Mouse (Mus musculus): ENCODE results near the gene Hoxa3. TPM values are rescaled to one million over a fixed set of nuclear protein-coding genes. Genes with fewer than 3 reads are reported as not detected.

Gene Hoxa3
- polyA plus RNA-seq, 1 experiment, result 3.7 TPM

DNA sequence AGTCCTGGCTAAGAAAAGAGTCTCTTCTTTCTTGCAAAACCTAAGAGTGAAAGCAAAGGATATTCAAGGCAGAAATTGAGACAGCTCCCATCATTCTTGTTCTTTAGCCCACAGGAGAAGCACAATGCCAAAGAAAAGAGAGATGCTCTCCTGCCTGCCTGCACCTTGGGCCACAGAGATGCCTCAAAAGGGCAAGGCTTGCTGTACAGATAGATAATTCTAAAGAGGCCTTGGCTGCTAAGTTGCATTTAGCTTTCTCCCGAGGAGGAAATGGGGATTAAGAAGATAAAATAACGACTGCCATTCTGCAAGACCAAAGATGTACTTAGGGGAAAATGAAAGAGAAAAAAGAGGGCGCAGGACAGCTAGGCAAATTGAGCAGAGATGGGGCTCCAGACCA is 33.8 kb upstream of the Hoxa3 start:
- DNase-seq (ENCODE audit: low spot score), result peak; percentile 23

DNA sequence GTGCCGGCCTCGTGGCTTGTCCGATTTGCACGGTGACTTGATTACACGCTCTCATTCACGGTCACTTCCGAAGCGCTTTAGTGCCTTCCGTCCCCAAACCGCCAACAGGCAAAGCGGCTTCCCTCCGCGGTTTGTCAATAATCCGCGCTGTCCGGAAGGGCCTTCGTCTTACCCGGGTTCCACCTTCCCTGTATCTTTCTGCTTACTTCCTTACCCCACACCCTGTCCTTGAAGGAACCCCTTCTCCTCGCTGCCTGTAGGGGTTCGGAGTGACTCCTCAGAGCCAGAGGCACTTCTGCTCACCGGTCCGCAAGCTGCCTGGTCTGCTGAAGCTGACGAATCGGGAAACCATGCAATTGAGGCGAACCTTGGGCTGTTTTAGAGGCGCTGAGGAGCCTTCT is 33.3 kb upstream of the Hoxa3 start:
- peak; percentile 56 for DNase-seq (ENCODE audit: low spot score)

- DNase-seq (ENCODE audit: low spot score), result peak; percentile 65
Observed at GRCm38 (mm10) chr6:52245757-52246142, 32.6 kb upstream of the Hoxa3 start, which contains the start of gene Hoxa11. TSS of gene Hoxa11 (minus strand) at chr6:52245810.

GRCm38 (mm10) chr6:52245040-52245756 is 32.1 kb upstream of the Hoxa3 start:
- peak; percentile 61 for DNase-seq (ENCODE audit: low spot score)

DNA sequence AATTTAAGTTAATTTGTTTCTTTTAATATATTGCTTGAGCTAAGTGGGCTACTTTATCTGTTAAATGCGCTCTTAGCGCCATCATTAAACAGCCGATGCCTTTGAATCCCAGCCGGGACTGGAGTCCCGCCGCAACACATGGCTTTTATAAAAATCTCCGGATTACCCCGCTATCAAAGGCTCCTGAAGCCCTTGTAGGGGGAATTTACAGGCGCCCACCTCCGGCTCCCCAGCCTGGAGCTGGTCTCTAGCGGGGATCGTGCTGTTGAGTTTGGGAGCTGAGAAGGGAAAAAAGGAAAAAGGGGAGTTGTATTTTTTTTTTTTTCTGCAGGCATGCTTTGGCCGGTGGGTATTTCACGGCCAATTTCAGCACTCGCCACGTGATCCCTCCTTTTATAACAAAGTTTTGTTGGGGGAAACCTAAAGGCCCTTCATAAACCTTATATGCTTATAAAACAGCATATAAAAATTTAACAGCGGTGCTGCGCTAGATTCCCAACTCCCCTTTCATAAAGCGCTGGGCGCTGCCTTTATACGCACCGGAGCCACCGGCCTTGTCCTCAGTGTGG is 31.4 kb upstream of the Hoxa3 start:
- DNase-seq (ENCODE audit: low spot score), result peak; percentile 27

DNA sequence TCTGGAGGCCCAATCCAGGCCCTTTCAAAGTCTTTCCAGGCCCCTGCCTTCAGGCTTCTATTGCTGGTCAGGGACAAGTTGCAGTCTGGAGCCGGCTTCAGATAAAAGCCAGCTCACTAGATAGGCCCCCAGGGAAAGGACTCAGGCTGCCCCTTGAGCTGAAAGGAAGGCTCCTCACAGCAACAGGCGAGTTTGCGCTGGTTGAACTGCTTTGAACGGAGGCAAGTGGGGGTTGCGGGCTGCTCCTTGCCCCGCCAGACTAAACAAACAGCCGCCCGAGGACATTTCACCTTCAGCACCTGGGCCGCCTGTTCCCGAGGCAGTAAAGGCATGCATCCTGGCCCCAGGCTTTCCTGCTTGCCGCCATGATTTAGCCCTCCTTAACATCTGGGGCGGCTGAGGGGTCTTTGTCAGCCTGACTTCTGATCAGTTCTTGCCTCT is 30.6 kb upstream of the Hoxa3 start:
- peak; percentile 53 for DNase-seq (ENCODE audit: low spot score)

DNA sequence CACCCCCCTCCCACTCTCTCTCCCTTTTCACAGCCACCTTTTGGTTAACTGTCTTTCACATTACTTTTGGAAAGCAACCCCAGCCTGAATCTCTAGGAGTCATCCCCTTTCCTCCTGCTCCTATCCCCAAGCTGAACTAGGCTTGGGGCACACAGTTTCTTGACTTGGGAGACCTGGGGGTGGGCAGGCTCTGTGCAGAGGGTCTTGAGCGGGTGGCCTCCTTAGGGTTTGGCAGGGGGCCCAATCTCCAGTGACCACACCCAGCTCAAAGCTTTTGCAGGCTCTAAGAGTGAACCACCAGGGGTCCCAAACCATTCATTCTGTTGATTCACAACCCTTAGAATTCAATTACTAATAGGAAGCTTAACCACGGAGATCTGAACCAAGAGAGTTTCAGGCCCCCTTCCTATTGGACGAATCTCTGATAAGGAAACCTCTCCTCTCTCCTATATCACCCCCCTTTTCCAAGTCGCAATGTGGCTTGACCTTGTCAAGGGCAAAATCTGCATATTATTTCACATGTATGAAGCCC is 29.7 kb upstream of the Hoxa3 start:
- DNase-seq (ENCODE audit: low spot score), result peak; percentile 20

GRCm38 (mm10) chr6:52241001-52241621 is 28.0 kb upstream of the Hoxa3 start:
- DNase-seq (ENCODE audit: low spot score), result peak; percentile 25

DNA sequence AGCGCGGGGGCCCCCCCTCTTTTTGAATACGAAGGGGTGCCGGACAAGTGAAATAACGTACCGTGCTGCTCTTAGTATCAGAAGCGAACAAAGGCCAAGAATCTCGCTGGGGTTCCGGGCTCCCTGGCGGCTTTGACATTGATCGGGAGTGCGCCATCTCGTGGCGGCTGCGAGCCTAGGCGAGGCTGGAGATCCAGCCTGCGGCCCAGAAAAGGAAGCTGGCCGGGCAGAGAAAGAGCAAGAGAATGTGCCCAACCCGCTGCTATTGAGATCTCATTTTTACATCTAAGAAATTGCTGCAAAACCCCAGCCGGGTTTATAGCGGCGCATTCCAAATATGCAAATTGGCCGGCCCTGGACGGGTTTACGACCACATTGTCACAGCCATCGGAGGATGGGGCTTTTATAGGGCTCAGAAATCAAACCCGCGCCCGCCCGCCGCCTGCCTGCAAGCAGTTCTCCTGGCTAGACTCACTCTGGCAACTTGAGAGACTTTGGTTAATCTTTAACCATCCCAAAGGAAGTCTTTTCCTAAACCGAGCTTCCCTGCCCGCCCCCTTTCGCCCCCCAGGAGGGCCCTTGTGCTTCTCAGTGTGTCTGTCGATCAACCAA is 27.4 kb upstream of the Hoxa3 start, which contains the start of gene Hoxa10:
TSS of gene Hoxa10 (minus strand) at position 466 of the 612 bp plus-strand sequence.
- DNase-seq (ENCODE audit: low spot score), result peak; percentile 86

GRCm38 (mm10) chr6:52239625-52240388 is 26.7 kb upstream of the Hoxa3 start:
- peak; percentile 40 for DNase-seq (ENCODE audit: low spot score)

DNA sequence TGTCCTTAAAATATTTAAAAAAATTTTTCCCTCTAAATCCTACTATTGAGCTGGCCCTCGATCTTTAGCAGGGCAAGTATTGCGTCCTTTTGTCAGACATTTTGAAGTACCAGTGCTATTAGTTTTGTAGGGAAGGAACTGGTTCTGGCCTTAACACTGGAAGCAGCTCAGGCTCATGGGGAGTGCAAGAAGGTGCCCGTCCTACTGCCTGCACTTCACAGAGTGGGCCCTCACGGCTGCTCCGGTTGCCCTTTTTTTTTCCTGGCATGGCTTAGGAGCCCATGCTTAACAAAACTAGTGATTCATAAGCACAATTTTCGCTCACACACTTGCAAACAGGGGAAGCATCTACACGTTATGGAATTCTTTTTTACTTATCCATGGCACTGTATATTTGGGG is 25.8 kb upstream of the Hoxa3 start:
- peak; percentile 28 for DNase-seq (ENCODE audit: low spot score)

DNA sequence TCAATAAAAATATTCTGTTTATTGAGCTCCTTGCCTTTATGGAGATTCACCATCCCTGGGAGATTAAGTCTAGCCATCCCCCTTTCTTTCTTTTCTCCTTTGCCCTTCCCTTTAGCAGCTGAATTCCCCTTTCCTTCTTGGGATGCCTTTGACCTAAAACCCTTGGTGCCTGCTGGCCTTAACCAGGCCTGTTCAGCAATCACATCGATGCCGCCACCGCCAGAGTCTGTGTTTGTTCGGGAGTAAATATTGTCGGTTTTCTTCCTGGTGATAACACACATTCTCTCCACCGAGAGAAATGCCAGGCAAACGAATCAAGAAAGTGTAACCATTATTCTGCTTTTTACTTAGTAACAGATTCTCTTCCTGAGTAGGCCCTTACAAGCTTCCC is 25.0 kb upstream of the Hoxa3 start:
- DNase-seq (ENCODE audit: low spot score), result peak; percentile 28

DNA sequence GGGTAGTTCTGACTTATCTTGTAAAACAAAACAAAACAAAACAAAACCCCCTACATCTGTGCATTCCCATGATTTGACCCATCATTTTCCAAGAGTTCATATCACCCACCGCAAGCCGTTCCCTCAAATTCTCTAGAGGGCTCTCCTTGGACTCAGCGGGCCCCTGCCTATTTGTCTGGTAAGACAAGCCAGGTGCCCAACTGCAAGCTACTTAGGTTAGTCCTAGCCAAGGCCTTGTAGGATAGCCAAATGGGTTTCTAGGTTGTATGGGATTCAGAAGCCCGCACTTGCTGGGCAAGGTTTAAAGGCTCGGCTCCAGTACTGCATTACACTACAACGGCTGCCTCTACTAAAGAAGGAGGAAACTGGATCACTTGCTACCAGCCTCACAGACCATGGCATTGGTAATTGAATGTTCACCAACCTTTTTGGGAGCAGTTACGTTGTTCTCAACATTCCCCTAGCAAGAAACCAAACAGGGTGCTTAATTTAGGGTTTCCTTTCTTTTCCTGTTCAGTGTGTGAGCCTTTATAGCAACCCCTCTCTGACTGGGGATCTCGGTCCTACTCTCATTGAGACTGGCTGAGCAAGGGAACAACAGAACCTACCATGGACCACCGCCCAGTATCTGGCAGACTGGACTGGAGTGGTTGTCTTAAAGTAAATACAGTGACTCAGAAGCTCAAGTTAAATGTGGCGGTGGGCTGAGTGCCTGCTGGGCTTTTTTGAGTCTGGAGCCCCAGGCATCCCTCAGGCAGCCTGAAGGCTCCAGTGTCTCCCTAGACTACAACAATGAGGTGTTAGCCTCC is 24.4 kb upstream of the Hoxa3 start:
- peak; percentile 32 for DNase-seq (ENCODE audit: low spot score)

- peak; percentile 26 for DNase-seq (ENCODE audit: low spot score)
Observed at GRCm38 (mm10) chr6:52236806-52237205, 23.7 kb upstream of the Hoxa3 start.

DNA sequence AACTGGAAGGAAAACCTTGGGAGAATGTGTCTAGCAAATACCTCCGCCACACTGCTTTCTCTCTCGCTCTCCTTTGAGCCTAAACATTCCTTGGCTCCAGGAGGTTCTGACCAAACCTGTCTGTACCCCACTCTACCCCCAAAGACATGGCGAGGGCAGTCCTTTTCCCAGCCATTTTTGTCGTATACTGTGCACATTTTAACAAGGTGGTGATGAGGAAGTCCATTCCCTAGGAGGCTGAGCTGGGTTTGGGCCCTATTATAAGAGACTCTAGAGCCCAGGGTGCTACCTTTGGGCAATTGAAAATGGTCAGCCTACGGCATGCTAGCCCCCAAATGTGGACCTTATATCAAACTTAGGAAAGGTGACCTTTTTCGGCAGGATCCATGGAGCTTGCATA is 22.7 kb upstream of the Hoxa3 start:
- peak; percentile 23 for DNase-seq (ENCODE audit: low spot score)

- DNase-seq (ENCODE audit: low spot score), result no peak
Observed at GRCm38 (mm10) chr6:52235267-52235666, 22.1 kb upstream of the Hoxa3 start.

GRCm38 (mm10) chr6:52234428-52235140 is 21.4 kb upstream of the Hoxa3 start:
- DNase-seq (ENCODE audit: low spot score), result peak; percentile 72

DNA sequence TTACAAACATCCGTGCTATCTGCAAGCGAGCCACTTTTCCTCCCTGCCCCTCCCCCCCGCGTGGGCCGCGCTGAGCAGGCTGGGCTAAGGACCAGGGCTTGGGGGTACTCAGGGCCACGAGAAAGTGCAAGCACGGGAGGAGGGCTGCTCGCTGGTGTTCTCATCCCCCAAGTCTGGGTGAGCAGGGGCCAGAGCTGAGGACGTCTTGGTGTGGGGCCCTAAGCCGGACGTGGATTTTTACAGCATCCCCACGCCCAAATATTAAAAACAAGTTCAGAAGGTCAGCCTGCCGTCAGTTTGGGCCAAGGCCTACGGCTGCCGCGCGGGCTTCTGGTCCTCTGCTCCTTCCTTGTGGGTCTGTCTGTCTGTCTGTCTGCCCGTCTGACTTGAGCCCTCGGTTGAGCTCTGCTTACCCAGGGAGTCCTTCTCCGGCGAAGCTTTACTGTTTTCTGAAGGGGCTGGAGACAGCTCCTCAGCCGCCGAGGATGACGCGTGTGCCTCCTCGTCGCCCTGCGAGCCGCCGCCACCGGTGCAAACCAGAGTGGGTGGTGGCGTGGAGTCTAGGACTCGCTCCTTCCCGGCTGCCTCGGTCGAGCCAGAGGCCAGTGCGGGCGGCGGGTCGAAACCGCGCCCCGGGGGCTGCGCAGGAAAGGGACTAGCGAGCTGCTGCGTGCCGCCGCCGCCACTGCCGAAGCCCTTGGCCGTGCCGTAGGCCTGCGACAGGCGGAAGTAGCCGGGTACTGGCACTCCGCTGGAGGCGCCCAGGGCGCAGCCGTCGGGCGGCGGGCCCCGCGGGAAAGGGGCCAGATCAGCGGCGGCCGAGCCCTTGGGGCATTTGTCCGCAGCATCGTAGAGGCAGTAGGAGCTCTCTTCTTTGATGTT is 20.7 kb upstream of the Hoxa3 start:
- peak; percentile 83 for DNase-seq (ENCODE audit: low spot score)

GRCm38 (mm10) chr6:52232984-52233545 is 19.9 kb upstream of the Hoxa3 start:
- peak; percentile 54 for DNase-seq (ENCODE audit: low spot score)
